Mouse (Mus musculus): Measurements from ENCODE around the gene Ifitm3.

- TF ChIP-seq CTCF (IDR thresholded peaks at IDR 0.05; ENCODE audit: insufficient read depth, low read depth, low read length) (no peak), POLR2A (IDR thresholded peaks at IDR 0.05; ENCODE audit: insufficient read depth, low read depth, low read length) (no peak)
These were observed 38.8 kb upstream of the Ifitm3 start for GRCm38 (mm10) chr7:141049326-141049725.
